In genomic region chr11:107518645-107519429, GRCm38 (mm10) we compare ENCODE assay signal across 1 mouse cellular context.
TF ChIP-seq lines count a peak whose summit lies in the region.

No protein-coding gene starts in this region.

TF ChIP-seq in CH12.LX, 34 proteins besides CTCF, POLR2A, EP300 and RAD21 (continued from another document):
- TF ChIP-seq KAT2A (IDR thresholded peaks at IDR 0.05; ENCODE audit: insufficient replicate concordance, low read length): no peak
- TF ChIP-seq NRF1 (IDR thresholded peaks at IDR 0.05; ENCODE audit: low read depth, low read length): no peak
- TF ChIP-seq MEF2A (IDR thresholded peaks at IDR 0.05; ENCODE audit: borderline replicate concordance, low read depth, low read length): peak; percentile 78; the same call in 1 of the 2 replicates
- TF ChIP-seq RCOR1 (conservative IDR thresholded peaks at IDR 0.05; ENCODE audit: low read depth, low read length): peak; percentile 58; the same call in 1 of the 2 replicates
- peak; percentile 44; the same call in 1 of the 2 replicates for TF ChIP-seq TBP (conservative IDR thresholded peaks at IDR 0.05; ENCODE audit: low read depth, low read length)
- no peak for TF ChIP-seq MXI1 (IDR thresholded peaks at IDR 0.05; ENCODE audit: low read depth, low read length)
- TF ChIP-seq BHLHE40 (IDR thresholded peaks at IDR 0.05; ENCODE audit: low read depth, low read length): no peak
- peak; percentile 85 for TF ChIP-seq JUN (IDR thresholded peaks at IDR 0.05; ENCODE audit: insufficient read depth, low read depth, low read length)
- no peak for TF ChIP-seq CHD2 (IDR thresholded peaks at IDR 0.05; ENCODE audit: low read length)
- peak; percentile 45; the same call in 1 of the 2 replicates for TF ChIP-seq TCF12 (IDR thresholded peaks at IDR 0.05; ENCODE audit: low read depth, low read length)
- peak; percentile 81 for TF ChIP-seq JUND (conservative IDR thresholded peaks at IDR 0.05; ENCODE audit: low read depth, low read length)
- TF ChIP-seq MYC (IDR thresholded peaks at IDR 0.05; ENCODE audit: low read depth, low read length): no peak
- TF ChIP-seq ETS1 (conservative IDR thresholded peaks at IDR 0.05; ENCODE audit: low read depth, low read length): peak; percentile 21; the same call in 1 of the 2 replicates
- TF ChIP-seq ZMIZ1 (IDR thresholded peaks at IDR 0.05; ENCODE audit: low read depth, low read length): no peak
- no peak for TF ChIP-seq MAX (IDR thresholded peaks at IDR 0.05; ENCODE audit: low read length)
- TF ChIP-seq USF2 (conservative IDR thresholded peaks at IDR 0.05; ENCODE audit: low read depth, low read length): no peak
- no peak for TF ChIP-seq POLR2AphosphoS2 (IDR thresholded peaks at IDR 0.05; ENCODE audit: low read depth, low read length)
- no peak for TF ChIP-seq USF1 (IDR thresholded peaks at IDR 0.05; ENCODE audit: low read depth, low read length)
- peak; percentile 63; the same call in 1 of the 2 replicates for TF ChIP-seq SIN3A (IDR thresholded peaks at IDR 0.05; ENCODE audit: low read length)
- TF ChIP-seq MAFK (IDR thresholded peaks at IDR 0.05; ENCODE audit: insufficient replicate concordance, low read length): no peak
- TF ChIP-seq ZKSCAN1 (IDR thresholded peaks at IDR 0.05; ENCODE audit: borderline replicate concordance, low read depth, low read length): no peak
- no peak for TF ChIP-seq UBTF (IDR thresholded peaks at IDR 0.05; ENCODE audit: low read depth, low read length)
TF ChIP-seq in CH12.LX: peak in this region for 11.
